Mouse (Mus musculus) heart, adult 2 months (tissue): ENCODE results near the gene Atp6v1e2.

Experiments
- CTCF ChIP-seq: fragments of 200-600 bp; IDR thresholded peaks from 2 replicates; pipeline ENCODE4 v1.8.1; 2022; ENCODE audit warnings: antibody characterized with exemption, mild to moderate bottlenecking, moderate library complexity
- EP300 ChIP-seq: fragments of 200-500 bp; IDR thresholded peaks from 2 replicates; pipeline ENCODE4 v1.6.1; 2011; ENCODE audit warnings: low read depth, low read length, control low read depth; ENCODE audit not compliant: insufficient read depth
- POLR2A ChIP-seq: fragments of 200-500 bp; IDR thresholded peaks from 2 replicates; pipeline ENCODE4 v1.6.1; 2011; ENCODE audit warnings: mild to moderate bottlenecking, low read depth, low read length, control low read depth; ENCODE audit not compliant: insufficient read depth

- TF ChIP-seq CTCF (no peak), POLR2A (no peak), EP300 (no peak)
These were observed 4.5 kb downstream of the Atp6v1e2 start for GRCm38 (mm10) chr17:86943158-86943557.
